Mouse (Mus musculus) c-Kit-positive CD71-positive TER-119-negative erythroid progenitor cells, embryonic 14.5 days (primary cell): Measurements from ENCODE around the gene Olfr316.
"Not testable (repeated sequence)": the region's sequence is repeated elsewhere in the genome, so short reads cannot be mapped to it uniquely, and the experiment has no call there.

Experiments
- DNase-seq: peaks from one replicate; pipeline ENCODE4 v3.0.0-alpha.2; 2013; ENCODE audit warnings: low read depth

The Olfr316 gene

GRCm38 (mm10) chr11:58752434-58752833, at the start of gene Olfr316:
TSS of gene Olfr316 (plus strand) at chr11:58752734.
- DNase-seq = no peak

- DNase-seq = no peak
Measured at GRCm38 (mm10) chr11:58709086-58709485, 43.4 kb upstream of the Olfr316 start.

DNA sequence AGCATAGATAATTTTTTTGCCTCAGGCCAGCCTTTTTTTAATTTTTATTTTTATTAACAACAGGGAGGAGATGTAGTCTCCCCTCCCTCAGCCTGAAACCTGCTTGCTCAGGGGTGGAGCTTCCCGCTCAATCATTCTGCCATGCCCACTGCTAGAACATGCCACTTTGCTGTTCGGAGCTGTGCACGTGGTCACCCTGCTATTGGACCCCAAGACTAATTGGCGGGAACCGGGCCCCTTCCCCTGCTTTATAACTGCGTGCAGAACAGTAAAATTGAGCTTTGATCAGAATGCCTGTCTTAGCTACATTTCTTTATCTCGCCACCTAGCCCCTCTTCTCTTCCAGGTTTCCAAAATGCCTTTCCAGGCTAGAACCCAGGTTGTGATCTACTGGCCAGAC, 34.8 kb upstream of the Olfr316 start:
- not testable (repeated sequence) for DNase-seq

GRCm38 (mm10) chr11:58719701-58720100, 32.8 kb upstream of the Olfr316 start:
- no peak for DNase-seq

DNA sequence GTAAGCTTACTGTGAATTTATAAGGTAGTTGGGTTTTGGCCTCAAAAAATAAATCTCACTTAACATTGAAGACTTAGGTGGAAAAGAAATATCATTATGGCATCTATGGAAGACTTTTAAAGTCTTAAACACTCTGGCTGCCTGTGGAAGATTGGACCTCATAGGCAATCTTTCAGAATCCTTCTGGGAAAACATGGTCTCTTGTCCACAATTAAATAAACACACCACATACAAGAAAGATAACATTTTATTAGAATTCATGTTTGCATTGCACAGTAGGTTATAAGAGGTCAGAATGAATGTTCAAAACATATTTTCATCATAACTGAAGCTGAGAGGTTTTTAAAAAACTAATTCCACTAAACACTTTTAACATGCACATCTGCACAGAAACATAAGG, 28.6 kb upstream of the Olfr316 start, which contains the start of gene Olfr318:
Gene Olfr318, minus strand, starts transcription at position 101 of the 400 bp plus-strand sequence.
- no peak for DNase-seq

DNA sequence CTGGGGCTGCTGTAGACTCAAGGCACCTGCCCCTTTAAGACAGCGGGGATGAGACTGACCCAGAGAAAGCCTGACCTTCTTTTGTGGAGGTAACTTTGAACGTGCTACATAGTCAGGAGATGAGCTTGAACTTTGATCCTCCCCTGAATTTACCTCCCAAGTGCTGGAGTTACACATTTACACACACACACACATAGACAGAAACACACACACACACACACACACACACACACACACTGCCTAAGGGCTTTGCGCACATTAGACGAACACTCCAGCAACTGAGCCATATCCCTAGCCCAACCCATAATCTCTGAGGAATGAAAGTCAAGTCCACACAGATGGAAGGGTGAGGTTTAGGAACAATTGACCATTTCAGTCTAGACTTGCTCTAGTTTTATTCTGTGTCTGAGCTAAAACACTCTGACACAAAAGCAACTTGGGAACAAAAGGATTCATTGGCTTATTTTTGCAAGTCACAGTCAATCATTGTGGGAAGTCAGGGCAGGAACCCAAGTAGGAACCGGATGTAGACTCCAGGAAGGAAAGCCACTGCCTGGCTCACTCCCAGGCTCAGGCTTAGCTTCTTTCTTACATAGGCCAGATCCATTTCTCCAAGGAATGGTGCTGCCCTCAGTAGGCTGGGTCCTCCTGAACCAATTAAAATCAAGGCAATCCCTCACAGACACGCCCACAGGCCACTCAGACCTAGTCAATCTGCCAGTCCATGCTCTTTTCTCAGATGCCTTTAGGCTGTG, 24.5 kb upstream of the Olfr316 start:
- not testable (repeated sequence) for DNase-seq

- no peak for DNase-seq
Measured at GRCm38 (mm10) chr11:58733372-58733771, 19.2 kb upstream of the Olfr316 start.

DNA sequence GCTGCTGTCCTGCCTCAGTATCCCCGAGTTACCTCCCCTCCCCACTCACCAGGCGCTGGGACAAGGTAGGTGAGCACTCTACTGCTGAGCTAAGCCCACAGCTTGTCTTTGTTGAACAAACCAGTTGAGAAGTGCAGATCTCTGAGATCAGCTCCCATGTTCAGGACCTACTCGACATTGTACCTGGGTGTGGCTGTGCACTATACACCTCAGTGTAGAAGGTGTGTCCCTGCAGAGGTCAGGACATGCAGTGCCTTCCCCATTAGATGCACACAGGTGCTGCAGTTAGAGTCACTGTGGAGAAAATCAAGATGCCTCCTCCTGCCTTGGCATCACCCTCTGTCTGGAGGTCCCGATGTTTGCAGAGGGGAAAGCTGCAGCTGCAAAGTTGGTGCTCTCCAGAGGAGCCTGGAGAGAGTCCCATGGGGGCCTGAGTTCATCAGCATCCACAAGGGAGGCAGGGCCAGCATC, 13.7 kb upstream of the Olfr316 start, which contains the start of gene Olfr317:
Gene Olfr317, minus strand, starts transcription at position 421 of the 471 bp plus-strand sequence.
- no peak for DNase-seq

- DNase-seq = not testable (repeated sequence)
Measured at GRCm38 (mm10) chr11:58751096-58751495, 1.4 kb upstream of the Olfr316 start.

DNA sequence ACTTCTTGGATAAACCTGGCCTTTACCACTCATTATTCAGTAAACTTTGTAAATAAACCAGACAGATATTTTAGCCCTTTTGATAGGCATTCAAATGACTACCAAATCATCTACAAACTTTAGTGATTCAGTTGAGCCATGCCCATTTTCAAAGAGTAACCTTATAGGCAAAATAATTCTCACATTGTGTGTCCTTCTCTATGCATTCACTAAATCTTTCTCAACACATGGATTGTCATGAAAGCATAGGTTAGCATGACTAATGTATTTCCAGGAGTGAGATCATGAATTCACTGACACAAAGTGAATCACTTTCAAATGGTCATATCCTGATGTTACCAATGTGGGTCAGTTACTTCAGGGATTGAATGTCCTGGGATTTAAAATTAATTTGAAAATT, 20.4 kb downstream of the Olfr316 start, which contains the start of gene Olfr315:
Gene Olfr315, plus strand, starts transcription at position 301 of the 400 bp plus-strand sequence.
- no peak for DNase-seq

DNA sequence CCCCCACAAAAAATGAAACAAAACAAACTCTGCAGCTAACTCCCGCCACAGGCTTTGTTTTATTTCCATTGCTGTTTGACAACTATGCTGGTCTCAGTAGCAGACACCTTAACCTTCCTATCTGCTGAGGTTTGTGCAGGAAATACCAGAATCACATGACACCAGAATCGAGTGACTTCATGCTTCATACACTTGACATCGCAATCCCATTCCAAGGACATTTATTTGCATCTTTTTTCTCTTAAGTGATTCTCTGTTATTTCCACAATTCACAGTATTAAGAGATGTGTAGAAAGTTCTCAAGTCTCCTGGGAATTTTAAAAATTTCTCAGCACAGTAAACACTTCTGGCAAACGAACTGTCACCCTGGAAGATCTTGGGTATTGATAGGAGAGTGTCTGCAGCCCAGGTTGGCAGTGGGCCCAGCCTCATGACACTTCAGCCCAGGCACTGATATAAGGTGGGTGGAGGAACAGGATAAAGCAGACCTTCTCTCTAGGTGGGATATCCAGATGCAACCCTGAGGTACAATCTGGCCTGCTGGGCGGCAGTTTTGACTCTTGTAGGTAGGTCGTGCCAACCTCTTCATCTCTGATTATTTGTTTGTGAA, 30.1 kb downstream of the Olfr316 start, which contains the start of gene Olfr314:
Gene Olfr314, plus strand, starts transcription at position 473 of the 610 bp plus-strand sequence.
- no peak for DNase-seq

GRCm38 (mm10) chr11:58784182-58784581, 31.6 kb downstream of the Olfr316 start:
- DNase-seq = no peak

DNA sequence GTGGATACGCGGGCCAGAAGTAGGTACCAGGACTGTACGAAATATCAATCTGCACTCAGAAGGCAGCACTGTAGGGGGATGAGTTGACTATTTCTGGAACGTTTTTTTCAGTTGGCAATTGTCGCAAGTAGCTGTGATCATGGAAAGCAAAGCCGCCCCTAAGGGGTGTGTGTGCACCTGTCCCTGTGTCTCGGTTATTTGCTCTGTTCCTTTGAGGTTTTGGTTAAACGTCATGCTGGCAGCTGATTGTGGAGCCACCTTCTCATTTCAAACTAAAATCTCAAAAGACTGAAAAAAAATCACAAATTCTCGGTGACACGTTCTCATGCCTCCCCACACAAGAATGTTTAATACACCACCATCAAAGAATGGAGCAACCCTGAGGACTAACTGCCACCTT, 35.1 kb downstream of the Olfr316 start:
- no peak for DNase-seq

DNA sequence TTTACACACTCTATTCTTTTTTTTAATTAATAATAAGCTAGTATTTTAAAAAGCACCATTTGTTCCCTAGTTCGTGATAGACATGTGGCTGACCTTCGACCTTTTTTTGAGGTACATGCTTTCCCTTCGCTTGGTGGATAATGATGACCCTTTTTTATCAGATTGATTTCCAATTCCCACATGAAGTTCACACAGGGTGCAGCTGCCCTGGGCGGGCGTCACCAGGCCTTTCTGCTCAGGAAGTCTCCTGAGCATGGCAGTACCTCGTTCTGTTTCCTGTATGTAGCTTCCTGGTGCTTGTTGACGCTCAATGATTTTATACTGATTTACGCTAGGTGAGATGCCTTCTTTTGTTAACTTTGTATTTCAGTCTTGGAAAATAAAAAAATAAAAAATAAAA, 35.8 kb downstream of the Olfr316 start:
- DNase-seq = no peak

- DNase-seq = no peak
Measured at GRCm38 (mm10) chr11:58789532-58789931, 37.0 kb downstream of the Olfr316 start.

DNA sequence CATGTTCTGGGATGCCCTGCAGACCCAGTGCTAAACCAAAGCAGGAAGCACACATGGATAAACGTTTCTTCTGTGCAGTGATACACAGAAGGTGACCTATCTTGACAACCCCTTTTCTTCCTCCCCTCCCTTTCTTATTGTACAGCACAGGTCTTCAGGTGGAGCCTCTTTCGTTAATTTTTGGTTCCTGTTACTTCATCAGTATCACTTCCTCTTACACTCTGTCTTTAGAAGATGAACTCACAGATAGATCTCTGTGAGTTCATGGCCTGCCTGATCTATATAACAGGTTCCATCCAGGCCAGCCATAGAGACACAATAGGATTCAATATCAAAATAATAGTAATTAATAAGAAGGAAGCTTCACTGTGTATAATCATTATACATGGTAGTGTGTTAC, 37.5 kb downstream of the Olfr316 start:
- DNase-seq = no peak

DNA sequence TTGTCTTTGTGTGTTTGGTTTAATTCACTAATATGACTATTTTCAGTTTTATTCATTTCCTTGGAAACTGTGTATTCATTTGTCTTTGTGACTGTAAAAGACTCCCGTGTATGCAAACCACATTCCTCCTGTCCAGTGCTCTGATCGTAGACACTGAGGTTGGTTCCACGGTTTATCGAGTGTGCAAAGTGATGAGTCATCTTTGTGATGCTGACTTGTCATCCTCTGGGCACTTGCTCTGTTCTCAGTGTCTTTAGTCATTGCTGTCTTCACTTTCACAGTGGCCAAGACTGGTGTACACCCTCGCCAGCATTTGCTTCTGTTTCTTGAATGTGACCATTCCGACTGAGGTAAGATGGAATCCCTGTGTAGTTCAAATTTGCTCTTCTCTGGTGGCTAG, 38.1 kb downstream of the Olfr316 start:
- DNase-seq = no peak

GRCm38 (mm10) chr11:58795856-58796255, 43.3 kb downstream of the Olfr316 start:
- DNase-seq = no peak

- DNase-seq = no peak
Measured at GRCm38 (mm10) chr11:58796850-58797249, 44.3 kb downstream of the Olfr316 start.

DNA sequence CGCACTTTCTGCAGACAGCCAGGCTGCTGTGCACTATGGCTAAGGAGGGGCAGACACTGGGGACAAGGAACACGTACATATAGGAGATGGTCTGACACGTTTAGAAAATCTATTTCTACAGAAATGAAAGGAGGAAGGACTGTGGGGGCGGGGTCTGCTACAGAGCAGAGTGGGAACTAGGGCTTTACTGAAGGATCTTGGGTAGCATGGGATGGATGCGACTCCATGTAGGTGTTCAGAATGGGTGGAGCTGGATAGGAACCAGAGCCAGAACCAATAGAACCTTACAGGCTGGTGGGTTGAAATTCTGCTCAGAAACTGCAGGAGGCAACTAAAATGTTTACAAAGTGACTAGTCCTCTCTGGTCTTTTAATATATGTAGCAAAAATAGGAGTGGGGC, 47.2 kb downstream of the Olfr316 start:
- DNase-seq = no peak

- no peak for DNase-seq
Measured at GRCm38 (mm10) chr11:58801558-58802228, 49.2 kb downstream of the Olfr316 start, which contains the start of gene Fam183b. TSS of gene Fam183b (minus strand) at chr11:58801960.

GRCm38 (mm10) chr11:58803871-58804270, 51.3 kb downstream of the Olfr316 start:
- no peak for DNase-seq
